Comparison of ENCODE assay signal across 8 mouse cellular contexts in the genomic region with DNA sequence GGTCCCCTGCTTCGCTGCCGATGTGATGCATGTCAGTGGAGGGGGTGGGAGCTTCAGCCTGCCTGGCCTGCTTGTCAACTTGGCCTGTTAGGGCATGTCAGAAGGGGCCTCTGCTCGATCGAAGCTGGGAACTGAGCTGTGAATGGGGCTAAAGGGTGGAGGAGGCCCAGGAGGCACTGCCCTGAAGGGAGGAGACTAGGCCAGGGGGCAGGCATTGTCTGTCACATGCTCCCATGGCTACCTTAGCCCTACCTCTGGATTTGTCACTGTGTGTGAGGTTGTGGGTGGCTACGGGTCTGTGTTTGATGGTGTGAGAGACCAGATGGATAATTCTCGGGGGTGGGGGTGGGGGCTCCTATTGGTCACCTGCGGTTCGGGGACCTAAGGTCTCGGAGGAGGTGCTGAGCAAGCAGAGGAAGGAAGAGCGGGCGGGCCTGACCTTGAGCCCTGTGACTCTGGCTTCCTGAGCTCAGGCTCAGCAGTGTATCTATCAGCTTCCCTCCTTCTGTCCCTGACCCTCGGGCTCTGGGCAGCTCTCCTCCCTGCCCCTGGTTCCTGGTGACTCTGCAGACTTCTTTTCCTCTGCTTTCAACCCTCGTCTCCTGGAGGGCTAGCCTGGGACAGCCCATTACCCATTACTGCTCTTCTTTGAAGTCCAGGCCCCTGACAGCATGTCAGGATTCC. TPM values are rescaled to one million over a fixed set of nuclear protein-coding genes. Genes with fewer than 3 reads are reported as not detected.
DNase-seq lines count a peak whose midpoint lies in the region; ATAC-seq and TF ChIP-seq lines count a peak whose summit lies in the region.

No protein-coding gene starts in this region.

- H3K36me3 ChIP-seq in erythroblast, embryonic 14.5 days (ENCODE audit: control insufficient read depth) = peaks cover 36% of the 10 kb centered on the region
- H3K36me3 ChIP-seq in hindbrain, embryonic 12.5 days = no peaks in the 10 kb centered on the region
- H3K36me3 ChIP-seq in neural tube, embryonic 13.5 days = no peaks in the 10 kb centered on the region

- DNase-seq in liver = peak; percentile 75
- no peak for DNase-seq in cerebellum, adult 2 months
- no peak for DNase-seq in gastrocnemius, postnatal 14 days

- H3K9ac ChIP-seq in hindbrain, embryonic 12.5 days = 0 out of 2 replicates have a peak overlapping the region, but pooled peaks have one; percentile 18
- no peak overlapping the region; the same call in 1 of the 2 replicates for H3K9ac ChIP-seq in neural tube, embryonic 13.5 days

- TF ChIP-seq CTCF in bone marrow macrophage, adult 2 months (IDR thresholded peaks at IDR 0.05; ENCODE audit: low read depth, low read length) = no peak
- no peak for TF ChIP-seq CTCF in cerebellum, adult 2 months (IDR thresholded peaks at IDR 0.05; ENCODE audit: borderline replicate concordance, insufficient read depth, low read depth, low read length)

- H3K4me3 ChIP-seq in erythroblast, embryonic 14.5 days (replicated peaks) = peak overlapping the region; percentile 71
- peak overlapping the region; percentile 60 for H3K4me3 ChIP-seq in bone marrow macrophage, adult 2 months (ENCODE audit: insufficient read depth, low read length)
- H3K4me3 ChIP-seq in hindbrain, embryonic 12.5 days = no peak overlapping the region
- H3K4me3 ChIP-seq in neural tube, embryonic 13.5 days = no peak overlapping the region
- no peak overlapping the region for H3K4me3 ChIP-seq in cerebellum, adult 2 months (replicated peaks; ENCODE audit: insufficient read depth, low read depth, low read length)

- 58% methylated on average over 13 of the region's 13 CpGs for WGBS in hindbrain, embryonic 12.5 days
- WGBS in neural tube, embryonic 13.5 days = 64% methylated on average over 13 of the region's 13 CpGs
- 81% methylated on average over 13 of the region's 13 CpGs for WGBS in cerebellum, adult 2 months

- H3K4me2 ChIP-seq in hindbrain, embryonic 12.5 days (replicated peaks) = no peak overlapping the region
- no peak overlapping the region for H3K4me2 ChIP-seq in neural tube, embryonic 13.5 days

- intact Hi-C loops in gastrocnemius, postnatal 14 days (cut with DNase I; ENCODE audit: low total_unique reads) = no loop called here

- no peak for TF ChIP-seq POLR2A in bone marrow macrophage, adult 2 months (IDR thresholded peaks at IDR 0.05; ENCODE audit: borderline replicate concordance, low read depth, low read length)
- TF ChIP-seq POLR2A in cerebellum, adult 2 months (IDR thresholded peaks at IDR 0.05; ENCODE audit: borderline replicate concordance, insufficient read depth, low read length) = no peak

- no peaks in the 10 kb centered on the region for H3K9me3 ChIP-seq in erythroblast, embryonic 14.5 days (ENCODE audit: control insufficient read depth, low read length)
- H3K9me3 ChIP-seq in hindbrain, embryonic 12.5 days (replicated peaks) = no peaks in the 10 kb centered on the region
- no peaks in the 10 kb centered on the region for H3K9me3 ChIP-seq in neural tube, embryonic 13.5 days

- H3K4me1 ChIP-seq in erythroblast, embryonic 14.5 days (ENCODE audit: control insufficient read depth) = peaks cover 89% of the 10 kb centered on the region
- H3K4me1 ChIP-seq in bone marrow macrophage, adult 2 months (ENCODE audit: control insufficient read depth, insufficient read depth, low read length) = peaks cover 38% of the 10 kb centered on the region
- peaks cover 43% of the 10 kb centered on the region for H3K4me1 ChIP-seq in hindbrain, embryonic 12.5 days
- peaks cover 47% of the 10 kb centered on the region for H3K4me1 ChIP-seq in neural tube, embryonic 13.5 days (replicated peaks)
- H3K4me1 ChIP-seq in cerebellum, adult 2 months (ENCODE audit: control insufficient read depth, insufficient read depth, low read length) = peaks cover 8% of the 10 kb centered on the region

- no peak for ATAC-seq in erythroblast, adult 5-6 weeks (replicated peaks; ENCODE audit: low FRiP score, poor library complexity, severe bottlenecking)
- ATAC-seq in hindbrain, embryonic 12.5 days (ENCODE audit: low FRiP score) = no peak
- ATAC-seq in neural tube, embryonic 13.5 days (ENCODE audit: low read depth) = no peak

- H3K27me3 ChIP-seq in erythroblast, embryonic 14.5 days (ENCODE audit: control insufficient read depth) = no peaks in the 10 kb centered on the region
- H3K27me3 ChIP-seq in hindbrain, embryonic 12.5 days = peaks cover 26% of the 10 kb centered on the region
- H3K27me3 ChIP-seq in neural tube, embryonic 13.5 days = peaks cover 30% of the 10 kb centered on the region
- no peaks in the 10 kb centered on the region for H3K27me3 ChIP-seq in cerebellum, adult 2 months (ENCODE audit: control insufficient read depth, insufficient read depth, low read length)

- H3K27ac ChIP-seq in bone marrow macrophage, adult 2 months (ENCODE audit: insufficient read depth, low read depth, low read length) = peak overlapping the region; percentile 95
- peak overlapping the region; percentile 52; the same call in 1 of the 2 replicates for H3K27ac ChIP-seq in hindbrain, embryonic 12.5 days
- H3K27ac ChIP-seq in neural tube, embryonic 13.5 days (replicated peaks) = peak overlapping the region; percentile 47; the same call in 1 of the 2 replicates
- no peak overlapping the region for H3K27ac ChIP-seq in cerebellum, adult 2 months (ENCODE audit: insufficient read depth, low read length)

RNA-seq across cellular contexts. Expression of a gene that starts 20.6 kb away (rescaled TPM):
- polyA plus RNA-seq in erythroblast, embryonic 14.5 days (2012) = 28.7 and 30.6 TPM in 2 replicates
- total RNA-seq in erythroblast, adult 5-6 weeks (2015; ENCODE audit: low replicate concordance) = 21.3 and 21.9 TPM in 2 replicates
- 25.6 and 30.2 TPM in 2 replicates for total RNA-seq in erythroblast, adult 5-6 weeks (2017; ENCODE audit: low replicate concordance)
- 7.5 and 9.2 TPM in 2 replicates for polyA plus RNA-seq in bone marrow macrophage, adult 2 months (2012; ENCODE audit: insufficient read depth, insufficient read length, missing spikeins)
- polyA plus RNA-seq in hindbrain, embryonic 12.5 days (2016; fragmentation: Nextera tagmentation; extraction: Ambion mirVana) = 9.3 and 10.0 TPM in 2 replicates
- polyA plus RNA-seq in neural tube, embryonic 13.5 days (2015; fragmentation: Nextera tagmentation; extraction: Ambion mirVana) = 6.8 and 7.4 TPM in 2 replicates
- 68.9 and 77.2 TPM in 2 replicates for polyA plus RNA-seq in cerebellum, adult 2 months (2012; rRNA removed)
- 10 to 100 TPM; 10.5 to 12.2 TPM for total RNA-seq in gastrocnemius, postnatal 14 days (2021)

Comparison
In these comparisons a context has a peak if more than half of its experiments do, and no peak if none do; other contexts are left out.
1. H3K4me3 ChIP-seq: peak in erythroblast, embryonic 14.5 days (single experiment) and bone marrow macrophage, adult 2 months (single experiment); none in hindbrain, embryonic 12.5 days (single experiment), neural tube, embryonic 13.5 days (single experiment) and cerebellum, adult 2 months (single experiment).